Mouse (Mus musculus): ENCODE measurements around the gene Bivm. TPM values are rescaled to one million over a fixed set of nuclear protein-coding genes. Genes with fewer than 3 reads are reported as not detected.

The Bivm gene
- polyA plus RNA-seq (2012; rRNA removed) (13.3 and 15.3 TPM in 2 replicates), polyA plus RNA-seq (2014; fragmentation: Nextera tagmentation; extraction: Ambion mirVana) (17.9 and 19.5 TPM in 2 replicates)

DNA sequence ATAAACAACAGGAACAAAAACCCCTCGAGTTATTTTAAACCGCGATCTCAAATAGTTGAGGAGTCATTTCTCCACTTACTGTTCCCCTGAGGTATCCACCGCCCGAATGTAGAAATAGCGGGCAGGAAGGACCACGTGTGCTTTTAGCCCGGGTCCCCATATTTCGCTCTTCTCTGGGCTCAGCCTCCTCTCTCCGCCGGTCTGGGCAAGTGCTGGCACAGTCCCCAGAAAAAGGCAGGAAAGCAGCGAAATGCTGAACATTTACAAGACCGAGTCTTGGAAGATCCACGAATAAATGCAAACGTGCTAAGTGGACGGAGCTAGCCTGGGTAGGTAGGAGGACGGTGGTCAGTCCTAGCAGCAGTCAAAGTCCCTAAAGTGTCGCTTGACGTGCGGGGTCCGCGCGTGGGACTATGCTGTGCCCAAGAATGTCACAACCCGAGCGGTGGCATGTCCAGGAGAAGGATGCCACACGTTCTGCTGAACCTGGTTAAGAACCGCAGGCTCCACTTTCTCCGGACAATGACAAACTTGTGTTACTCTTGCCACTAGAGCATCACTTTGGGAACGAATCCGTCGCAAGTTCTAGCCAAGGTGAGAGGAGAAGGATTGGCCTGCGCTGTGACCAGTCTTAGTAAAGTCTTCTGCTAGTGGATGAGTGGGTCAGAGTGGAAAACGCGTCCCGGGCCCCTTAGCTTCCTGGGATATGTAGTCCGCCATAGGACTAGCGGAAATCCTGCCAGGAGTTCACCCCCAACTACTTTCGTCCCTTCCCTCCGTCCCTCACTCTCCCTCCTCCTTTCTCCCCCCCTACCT is at the start of gene Bivm, which contains the start of gene Kdelc1:
Bivm (plus strand) TSS at position 719 of the 816 bp plus-strand sequence.
Kdelc1 (minus strand) TSS at position 570 of the 816 bp plus-strand sequence.
- H3K4me3 ChIP-seq (replicated peaks; ENCODE audit: low read length): peak within 1 kb of the TSS; percentile 63
- peak; percentile 98 for ATAC-seq (ENCODE audit: low FRiP score, low read depth)
- DNase-seq (ENCODE audit: low spot score): peak; percentile 99
- H3K27me3 ChIP-seq (ENCODE audit: control insufficient read depth, insufficient read depth, low read length): no peaks in the 10 kb centered on the region
- H3K9me3 ChIP-seq (ENCODE audit: control insufficient read depth, low read length): no peaks in the 10 kb centered on the region
- H3K27ac ChIP-seq (replicated peaks; ENCODE audit: low read depth, low read length): peak within 1 kb of the TSS; percentile 94
- H3K9ac ChIP-seq (ENCODE audit: low read depth, low read length, severe bottlenecking): peak within 1 kb of the TSS; percentile 87
- 0 out of 2 replicates have a peak, but pooled peaks cover 6% of the 10 kb centered on the region for H3K4me1 ChIP-seq (ENCODE audit: control insufficient read depth, insufficient read depth, low read length)
- peak; percentile 92; the same call in 1 of the 2 replicates for TF ChIP-seq POLR2A (IDR thresholded peaks at IDR 0.05; ENCODE audit: borderline replicate concordance, extremely low read depth, insufficient read depth, insufficient read length)
- peak within 1 kb of the TSS; percentile 82 for H3K4me2 ChIP-seq (replicated peaks; ENCODE audit: low read depth, low read length, severe bottlenecking)
- peaks cover 26% of the 10 kb centered on the region for H3K36me3 ChIP-seq (ENCODE audit: control insufficient read depth, insufficient read depth, low read length)
- under 1% methylated on average over 39 of the region's 39 CpGs for WGBS

DNA sequence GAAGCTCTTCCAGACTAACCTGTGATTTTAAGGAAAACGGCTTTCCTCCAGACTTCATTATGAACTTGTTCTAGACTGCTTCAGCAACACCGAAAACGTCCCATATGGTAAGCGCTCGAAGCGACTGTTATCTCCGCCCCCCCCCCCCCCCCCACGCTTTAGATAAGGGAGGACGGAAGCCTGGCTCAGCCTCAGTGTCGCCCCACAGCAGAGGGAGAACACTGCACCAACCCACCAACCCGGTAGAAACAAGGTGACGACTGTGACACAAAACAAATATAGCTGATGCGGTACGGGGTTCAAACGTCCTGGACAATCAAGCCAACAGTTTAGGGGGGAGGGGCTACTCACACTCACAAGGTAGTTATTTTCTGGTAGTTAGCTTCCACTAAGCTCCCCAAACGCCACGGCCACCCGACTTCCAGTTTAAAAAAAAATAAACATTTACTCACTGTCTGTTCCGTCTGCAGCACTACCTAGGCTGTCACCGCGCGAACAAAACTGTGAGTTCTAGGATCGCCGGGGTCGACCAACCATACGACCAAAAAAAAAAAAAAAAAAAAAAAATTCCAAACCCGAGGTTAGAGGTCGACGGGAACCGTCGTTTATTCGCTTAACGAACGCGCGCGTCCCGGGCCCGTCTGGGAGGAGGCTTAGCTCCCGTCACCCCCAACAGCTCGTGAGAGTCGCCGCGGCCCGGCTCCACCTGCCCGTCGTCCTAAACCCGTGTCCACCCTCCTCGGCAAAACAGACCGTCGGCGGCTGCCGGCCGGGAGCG is 17.1 kb upstream of the Bivm start:
- Histone ChIP-seq H3K4me3 (replicated peaks; ENCODE audit: low read length) (peak overlapping the region; percentile 86), H3K4me2 (replicated peaks; ENCODE audit: low read depth, low read length, severe bottlenecking) (peak overlapping the region; percentile 54), H3K9me3 (ENCODE audit: control insufficient read depth, low read length) (0 out of 2 replicates have a peak, but pooled peaks cover 4% of the 10 kb centered on the region), H3K27ac (replicated peaks; ENCODE audit: low read depth, low read length) (peak overlapping the region; percentile 87), H3K9ac (ENCODE audit: low read depth, low read length, severe bottlenecking) (peak overlapping the region; percentile 82), H3K36me3 (ENCODE audit: control insufficient read depth, insufficient read depth, low read length) (peaks cover 17% of the 10 kb centered on the region), H3K27me3 (ENCODE audit: control insufficient read depth, insufficient read depth, low read length) (no peaks in the 10 kb centered on the region), H3K4me1 (ENCODE audit: control insufficient read depth, insufficient read depth, low read length) (peaks cover 3% of the 10 kb centered on the region; the same call in 1 of the 2 replicates)
- no peak for TF ChIP-seq POLR2A (IDR thresholded peaks at IDR 0.05; ENCODE audit: borderline replicate concordance, extremely low read depth, insufficient read depth, insufficient read length)
- ATAC-seq (ENCODE audit: low FRiP score, low read depth): peak; percentile 68
- under 1% methylated on average over 53 of the region's 55 CpGs for whole genome bisulfite sequencing
- DNase-seq (ENCODE audit: low spot score): peak; percentile 46

DNA sequence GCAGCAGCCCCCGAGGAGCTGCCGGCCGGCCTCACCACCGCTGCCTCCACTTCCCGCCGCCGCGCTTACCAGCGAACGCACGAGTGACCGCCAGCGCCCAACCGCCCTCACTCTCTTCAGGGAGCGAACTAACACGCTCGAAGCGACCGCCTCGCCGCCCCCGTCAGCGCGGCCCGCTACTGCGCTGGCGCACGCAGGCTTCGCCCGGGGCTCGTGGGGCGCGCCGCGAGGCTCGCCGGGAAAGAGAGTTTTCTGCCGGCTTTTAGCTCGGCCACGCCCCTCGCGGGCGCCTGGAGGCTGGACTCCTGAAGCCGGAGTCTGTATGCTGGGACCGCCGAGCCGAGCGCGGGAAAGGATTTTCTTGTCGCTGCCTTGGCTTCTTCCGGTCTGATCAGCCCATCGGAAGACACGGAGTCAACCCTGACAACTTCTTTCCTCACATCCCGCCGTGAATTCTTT is 16.5 kb upstream of the Bivm start, which contains the start of gene Tex30:
Tex30 (minus strand) TSS at position 183 of the 459 bp plus-strand sequence.
- Histone ChIP-seq H3K9ac (ENCODE audit: low read depth, low read length, severe bottlenecking) (peak within 1 kb of the TSS; percentile 82), H3K36me3 (ENCODE audit: control insufficient read depth, insufficient read depth, low read length) (peaks cover 23% of the 10 kb centered on the region), H3K4me2 (replicated peaks; ENCODE audit: low read depth, low read length, severe bottlenecking) (peak within 1 kb of the TSS; percentile 54), H3K4me3 (replicated peaks; ENCODE audit: low read length) (peak within 1 kb of the TSS; percentile 86), H3K27ac (replicated peaks; ENCODE audit: low read depth, low read length) (peak within 1 kb of the TSS; percentile 87), H3K9me3 (ENCODE audit: control insufficient read depth, low read length) (no peaks in the 10 kb centered on the region), H3K27me3 (ENCODE audit: control insufficient read depth, insufficient read depth, low read length) (no peaks in the 10 kb centered on the region), H3K4me1 (ENCODE audit: control insufficient read depth, insufficient read depth, low read length) (peaks cover 3% of the 10 kb centered on the region; the same call in 1 of the 2 replicates)
- ATAC-seq (ENCODE audit: low FRiP score, low read depth) (peak; percentile 98), DNase-seq (ENCODE audit: low spot score) (peak; percentile 98)
- 0% methylated on average over 47 of the region's 55 CpGs for WGBS
- peak; percentile 48; the same call in 1 of the 2 replicates for TF ChIP-seq POLR2A (IDR thresholded peaks at IDR 0.05; ENCODE audit: borderline replicate concordance, extremely low read depth, insufficient read depth, insufficient read length)

DNA sequence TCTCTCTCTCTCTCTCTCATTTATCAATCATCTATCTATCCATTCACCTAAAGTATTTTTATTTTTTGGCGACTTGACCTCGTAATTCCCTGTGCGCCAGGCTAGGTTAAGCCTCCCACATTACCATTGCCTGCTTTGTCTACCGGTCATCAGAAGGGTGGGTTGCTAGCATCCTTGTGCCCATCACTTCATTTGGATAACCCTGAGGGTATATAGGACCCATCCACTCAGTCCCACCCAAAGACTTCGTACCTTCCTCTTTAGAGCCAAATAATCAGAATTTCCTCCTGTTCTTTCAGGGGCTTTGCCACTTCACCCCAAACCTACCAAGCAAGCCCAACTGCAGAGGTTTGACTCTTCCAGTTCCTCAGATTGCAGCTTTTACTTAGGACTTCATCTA is 15.8 kb upstream of the Bivm start:
- peak overlapping the region; percentile 56 for H3K9ac ChIP-seq (ENCODE audit: low read depth, low read length, severe bottlenecking)

More for the DNA sequence above, 15.8 kb upstream of the Bivm start:
- no peak for DNase-seq (ENCODE audit: low spot score)
- Histone ChIP-seq H3K27me3 (ENCODE audit: control insufficient read depth, insufficient read depth, low read length) (no peaks in the 10 kb centered on the region), H3K9me3 (ENCODE audit: control insufficient read depth, low read length) (no peaks in the 10 kb centered on the region), H3K27ac (replicated peaks; ENCODE audit: low read depth, low read length) (no peak overlapping the region), H3K4me1 (ENCODE audit: control insufficient read depth, insufficient read depth, low read length) (peaks cover 3% of the 10 kb centered on the region; the same call in 1 of the 2 replicates), H3K4me2 (replicated peaks; ENCODE audit: low read depth, low read length, severe bottlenecking) (peak overlapping the region; percentile 54), H3K4me3 (replicated peaks; ENCODE audit: low read length) (peak overlapping the region; percentile 86), H3K36me3 (ENCODE audit: control insufficient read depth, insufficient read depth, low read length) (peaks cover 30% of the 10 kb centered on the region)
- no peak for ATAC-seq (ENCODE audit: low FRiP score, low read depth)
- WGBS: 10% methylated on average over 5 of the region's 5 CpGs
- TF ChIP-seq POLR2A (IDR thresholded peaks at IDR 0.05; ENCODE audit: borderline replicate concordance, extremely low read depth, insufficient read depth, insufficient read length): no peak
